Mouse (Mus musculus): ENCODE data around the gene Rps6kb1. TPM values are rescaled to one million over a fixed set of nuclear protein-coding genes. Genes with fewer than 3 reads are reported as not detected.

The Rps6kb1 gene
- total and polyA plus RNA-seq, 3 experiments: 4.0 to 39.8 (median 38.1) TPM

DNA sequence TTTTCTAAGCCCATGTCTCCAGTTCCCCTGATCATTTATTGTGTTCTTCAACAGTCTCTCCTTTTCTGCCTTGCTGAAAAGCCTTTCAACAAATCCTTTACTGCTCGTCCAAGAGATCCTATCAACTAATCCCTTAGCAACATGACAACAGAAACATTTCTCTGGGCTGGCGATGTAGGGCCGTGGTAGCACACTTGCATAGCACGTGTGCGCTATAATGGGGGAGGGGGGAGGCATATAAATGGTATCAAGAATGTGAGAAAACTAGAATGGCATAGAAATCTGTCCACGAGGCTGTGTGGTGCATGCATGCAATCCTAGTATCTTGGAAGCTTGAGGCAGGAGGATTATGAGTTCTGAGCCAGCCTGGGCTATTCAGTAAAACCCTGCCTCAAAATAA is 72.8 kb downstream of the Rps6kb1 start:
- no peak for DNase-seq

DNA sequence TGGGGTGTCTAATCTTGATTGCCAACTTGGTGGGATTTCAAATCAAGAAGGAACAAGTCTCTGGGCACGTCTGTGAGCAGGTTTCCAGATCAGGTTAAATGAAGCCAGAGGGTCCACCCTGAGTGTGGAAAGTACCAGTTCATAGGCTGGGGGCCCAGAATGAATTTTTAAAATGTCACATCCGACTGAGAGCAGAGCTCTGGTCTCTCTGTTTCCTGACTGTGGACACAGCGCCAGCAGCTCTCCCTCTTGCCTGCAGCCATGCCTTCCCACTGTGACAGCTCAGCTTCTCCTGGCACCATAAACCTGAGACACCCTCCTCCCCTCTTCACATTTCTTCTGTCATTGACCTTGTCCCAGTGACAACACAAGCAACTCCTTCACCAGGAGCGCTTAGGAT is 75.6 kb downstream of the Rps6kb1 start:
- DNase-seq: no peak

DNA sequence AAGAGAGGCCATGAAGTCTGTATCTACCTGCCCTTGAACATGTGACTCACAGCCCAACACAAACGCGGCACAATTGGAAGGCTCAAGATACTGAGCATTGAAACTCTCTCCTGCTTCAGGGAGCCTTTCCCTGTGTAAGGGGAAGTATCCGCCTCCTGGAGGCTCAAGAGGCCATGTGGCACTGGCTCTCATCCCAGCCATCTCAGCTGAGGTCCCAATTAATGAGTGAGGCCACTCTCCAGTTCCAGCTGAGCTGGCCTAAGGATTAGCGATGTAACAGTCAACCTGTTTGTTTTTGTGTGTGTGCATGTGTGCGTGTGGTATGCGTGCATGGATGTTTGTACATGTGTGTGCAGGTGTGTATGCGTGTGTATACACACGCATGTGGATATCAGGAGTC is 76.3 kb downstream of the Rps6kb1 start:
- DNase-seq: no peak

DNA sequence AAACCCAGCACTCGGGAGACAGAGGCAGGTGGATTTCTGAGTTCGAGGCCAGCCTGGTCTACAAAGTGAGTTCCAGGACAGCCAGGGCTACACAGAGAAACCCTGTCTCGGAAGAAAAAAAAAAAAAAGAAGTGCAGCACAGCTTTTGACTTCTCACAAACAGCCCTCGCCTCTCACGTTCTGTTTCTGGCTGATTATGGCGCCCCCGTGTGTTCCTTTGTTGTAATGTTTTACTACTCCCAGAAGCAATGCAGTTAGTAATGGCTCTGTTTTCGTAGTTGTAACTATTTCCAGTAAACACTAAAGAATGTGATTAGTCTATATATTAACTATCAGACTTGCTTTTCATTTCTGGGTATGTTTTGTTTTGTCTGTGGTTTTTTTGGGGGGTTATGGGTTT is 80.3 kb downstream of the Rps6kb1 start:
- peak; percentile 44 for DNase-seq

DNA sequence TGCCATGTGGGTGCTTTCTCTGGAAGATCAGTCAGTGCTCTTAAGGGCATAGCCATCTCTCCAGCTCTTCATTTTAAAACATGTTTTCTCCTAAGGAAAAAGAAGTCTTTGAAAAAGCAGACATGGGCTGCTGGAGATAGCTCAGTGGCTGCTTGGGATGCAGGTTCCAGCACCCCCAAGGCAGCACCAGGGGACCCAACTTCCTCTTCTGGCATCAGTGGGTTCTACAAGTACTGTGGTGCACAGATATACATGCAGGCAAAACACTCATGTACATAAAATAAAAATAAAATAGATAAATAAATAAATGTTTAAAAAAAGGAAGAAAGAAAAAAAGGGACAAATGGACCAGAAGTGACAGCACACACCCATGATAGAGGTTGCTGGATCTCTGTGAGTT is 82.0 kb downstream of the Rps6kb1 start:
- no peak for DNase-seq

DNA sequence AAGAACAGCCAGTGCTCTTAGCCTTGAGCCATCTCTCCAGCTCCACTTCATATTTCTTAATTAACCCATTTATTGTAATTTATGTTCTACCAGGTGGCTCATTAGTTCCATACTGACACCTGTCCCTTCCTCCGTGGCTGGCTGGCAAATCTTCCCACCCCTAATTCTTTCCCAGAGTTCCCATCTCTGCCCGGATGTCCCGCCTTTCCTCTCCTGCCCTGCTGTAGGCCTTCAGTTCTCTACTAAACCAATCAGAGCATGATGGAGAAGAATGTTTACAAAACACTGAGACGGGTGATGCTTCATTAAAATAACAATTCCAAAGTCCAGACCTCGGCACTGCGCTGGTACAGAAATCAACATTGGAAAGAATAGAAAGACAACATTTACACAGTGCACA is 85.7 kb downstream of the Rps6kb1 start:
- no peak for DNase-seq

GRCm38 (mm10) chr11:86457545-86457944 is 87.1 kb downstream of the Rps6kb1 start:
- DNase-seq: no peak

DNA sequence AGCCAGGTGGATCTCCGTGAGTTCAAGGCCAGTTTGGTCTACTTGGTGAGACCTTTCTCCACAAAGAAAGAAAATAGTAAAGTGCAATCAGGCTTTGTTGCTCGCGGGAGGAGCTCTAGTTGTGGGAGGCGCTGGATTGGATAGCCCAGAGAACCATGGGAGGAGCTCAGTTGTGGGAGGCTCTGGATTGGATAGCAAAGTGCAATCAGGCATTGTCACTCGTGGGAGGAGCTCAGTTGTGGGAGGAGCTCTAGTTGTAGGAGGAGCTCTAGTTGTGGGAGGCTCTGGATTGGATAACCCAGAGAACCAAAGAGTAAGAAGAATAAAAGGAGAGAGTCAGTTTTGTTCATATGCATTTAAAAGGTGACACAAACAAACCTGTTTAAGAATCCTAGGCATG is 90.6 kb downstream of the Rps6kb1 start:
- no peak for DNase-seq

Small RNA genes lying within 50 kb of the gene (microRNA-seq; reads per million reads assigned to microRNA genes)
- gene Mir21a: 5,174 to 39,467 reads per million in 2 experiments

Other genes starting within 250 kb of the Rps6kb1 start
- gene Med13, start 187.2 kb downstream of the Rps6kb1 start, total RNA-seq (2021): 10 to 100 TPM; 35.7 to 51.4 TPM
- gene Med13, start 187.2 kb downstream of the Rps6kb1 start, polyA plus RNA-seq (2012; rRNA removed): 6.9 and 9.5 TPM in 2 replicates
- gene Rnft1, start 60.1 kb downstream of the Rps6kb1 start, total RNA-seq (2021): 10 to 100 TPM; 32.2 to 48.3 TPM
- gene Rnft1, start 60.1 kb downstream of the Rps6kb1 start, polyA plus RNA-seq (2012; rRNA removed): 1.8 and 2.6 TPM in 2 replicates
- gene Tubd1, start 186 bp upstream of the Rps6kb1 start, total RNA-seq (2021): 1 to 10 TPM; 6.6 to 8.1 TPM
- gene Tubd1, start 186 bp upstream of the Rps6kb1 start, polyA plus RNA-seq (2012; rRNA removed): 1.2 and 1.7 TPM in 2 replicates
- 100 to 1,000 TPM; 124 to 139 TPM for gene Vmp1, start 139.0 kb upstream of the Rps6kb1 start, total RNA-seq (2021)
- gene Vmp1, start 139.0 kb upstream of the Rps6kb1 start, polyA plus RNA-seq (2012; rRNA removed): 12.9 and 18.3 TPM in 2 replicates
- gene Ptrh2, start 139.2 kb upstream of the Rps6kb1 start, total RNA-seq (2021): 10 to 100 TPM; 11.7 to 17.4 TPM
- gene Ptrh2, start 139.2 kb upstream of the Rps6kb1 start, polyA plus RNA-seq (2012; rRNA removed): 3.0 and 6.2 TPM in 2 replicates
- gene Cltc, start 212.8 kb upstream of the Rps6kb1 start, total RNA-seq (2021): 100 to 1,000 TPM; 256 to 440 TPM
- 63.5 and 81.1 TPM in 2 replicates for gene Cltc, start 212.8 kb upstream of the Rps6kb1 start, polyA plus RNA-seq (2012; rRNA removed)

All from adrenal gland, adult 2 months (tissue).